Mouse (Mus musculus) CH12.LX (cell line): ENCODE measurements around the gene Fosb. TPM values are rescaled to one million over a fixed set of nuclear protein-coding genes. Genes with fewer than 3 reads are reported as not detected.

ENCODE experiments used
- DNase-seq: peaks from one replicate; pipeline ENCODE4 v3.0.0-alpha.2; 2013; ENCODE audit errors: extremely low read depth
- H3K27ac ChIP-seq: 2 replicates; pipeline ENCODE4 v1.5.1; 2012; ENCODE audit warnings: low read depth, mild to moderate bottlenecking, control low read depth, moderate library complexity; ENCODE audit not compliant: insufficient read depth
- H3K27me3 ChIP-seq: replicated peaks from 2 replicates; pipeline ENCODE3; 2012; ENCODE audit warnings: inconsistent platforms
- H3K36me3 ChIP-seq, 2 experiments: replicated peaks in 1 of 2; 2 replicates each; pipeline versions ENCODE3 to v1.6.1; 2012; ENCODE audit warnings: inconsistent platforms in 1 of 2, low read length in 1 of 2, mild to moderate bottlenecking in 1 of 2, mixed read lengths in 1 of 2, moderate library complexity in 1 of 2; ENCODE audit not compliant: control insufficient read depth in 1 of 2, insufficient read depth in 1 of 2
- H3K4me1 ChIP-seq, 2 experiments: 2 replicates each; pipeline ENCODE4 v1.6.1; 2012; ENCODE audit warnings: inconsistent platforms in 1 of 2, moderate library complexity in 1 of 2; ENCODE audit not compliant: insufficient read depth in 2 of 2, control insufficient read depth in 1 of 2
- H3K4me2 ChIP-seq: 2 replicates; pipeline ENCODE4 v1.6.1; 2012; ENCODE audit warnings: low read depth, mild to moderate bottlenecking, control low read depth; ENCODE audit not compliant: poor library complexity, insufficient read depth, severe bottlenecking
- H3K4me3 ChIP-seq, 3 experiments: fragments of 150-350 bp in 1 of 3; sonication (generic) in 1 of 3; replicated peaks in 1 of 3; 2 replicates each; pipeline versions ENCODE3 to v1.5.1; 2011 to 2012; ENCODE audit warnings: low read depth in 2 of 3, low read length in 2 of 3, mild to moderate bottlenecking in 2 of 3, moderate library complexity in 2 of 3, control low read depth in 1 of 3, improper control_type of control experiment in 1 of 3, inconsistent platforms in 1 of 3, mixed read lengths in 1 of 3; ENCODE audit not compliant: poor library complexity in 1 of 3
- H3K79me2 ChIP-seq: replicated peaks from 2 replicates; pipeline ENCODE4 v1.6.1; 2012; ENCODE audit warnings: mild to moderate bottlenecking, moderate library complexity; ENCODE audit not compliant: control insufficient read depth, poor library complexity, insufficient read depth, severe bottlenecking; ENCODE audit errors: extremely low read depth
- H3K9ac ChIP-seq: 2 replicates; pipeline ENCODE4 v1.6.1; 2012; ENCODE audit warnings: low read depth, mild to moderate bottlenecking, control low read depth, moderate library complexity; ENCODE audit not compliant: insufficient read depth
- H3K9me3 ChIP-seq: replicated peaks from 2 replicates; pipeline ENCODE3; 2012; ENCODE audit warnings: low read length, inconsistent platforms, mixed read lengths
- BHLHE40 ChIP-seq: IDR thresholded peaks from 2 replicates; pipeline ENCODE4 v1.6.1; 2011; ENCODE audit warnings: mild to moderate bottlenecking, low read depth, low read length, improper control_type of control experiment
- CHD2 ChIP-seq: IDR thresholded peaks from 2 replicates; pipeline ENCODE4 v1.6.1; 2011; ENCODE audit warnings: low read length, improper control_type of control experiment
- CTCF ChIP-seq, 2 experiments: IDR thresholded peaks in 1 of 2; conservative IDR thresholded peaks in 1 of 2; 2 replicates each; pipeline ENCODE4 v1.5.1; 2011 to 2012; ENCODE audit warnings: low read depth in 2 of 2, low read length in 2 of 2, improper control_type of control experiment in 1 of 2, inconsistent platforms in 1 of 2, mild to moderate bottlenecking in 1 of 2, moderate library complexity in 1 of 2
- E2F4 ChIP-seq: IDR thresholded peaks from 2 replicates; pipeline ENCODE4 v1.6.1; 2011; ENCODE audit warnings: low read depth, low read length, improper control_type of control experiment; ENCODE audit not compliant: insufficient replicate concordance
- ELF1 ChIP-seq: IDR thresholded peaks from 2 replicates; pipeline ENCODE4 v1.6.1; 2014; ENCODE audit warnings: low read depth, mild to moderate bottlenecking, inconsistent platforms, low read length, improper control_type of control experiment
- EP300 ChIP-seq: IDR thresholded peaks from 2 replicates; pipeline ENCODE4 v1.6.1; 2011; ENCODE audit warnings: low read length, improper control_type of control experiment
- ETS1 ChIP-seq: conservative IDR thresholded peaks from 2 replicates; pipeline ENCODE4 v1.6.1; 2012; ENCODE audit warnings: low read depth, mild to moderate bottlenecking, inconsistent platforms, low read length, improper control_type of control experiment, moderate library complexity
- GABPA ChIP-seq: IDR thresholded peaks from 2 replicates; pipeline ENCODE4 v1.6.1; 2012; ENCODE audit warnings: low read depth, low read length, improper control_type of control experiment, inconsistent platforms; ENCODE audit not compliant: insufficient replicate concordance
- HCFC1 ChIP-seq: IDR thresholded peaks from 2 replicates; pipeline ENCODE4 v1.6.1; 2012; ENCODE audit warnings: low read depth, mild to moderate bottlenecking, inconsistent platforms, low read length, improper control_type of control experiment
- JUN ChIP-seq: IDR thresholded peaks from 2 replicates; pipeline ENCODE4 v1.6.1; 2011; ENCODE audit warnings: low read depth, mild to moderate bottlenecking, low read length, improper control_type of control experiment, moderate library complexity; ENCODE audit not compliant: insufficient read depth
- JUND ChIP-seq: conservative IDR thresholded peaks from 2 replicates; pipeline ENCODE4 v1.6.1; 2011; ENCODE audit warnings: low read depth, low read length, improper control_type of control experiment
- KAT2A ChIP-seq: IDR thresholded peaks from 2 replicates; pipeline ENCODE4 v1.6.1; 2012; ENCODE audit warnings: low read length, improper control_type of control experiment, inconsistent platforms; ENCODE audit not compliant: insufficient replicate concordance
- MAFK ChIP-seq: IDR thresholded peaks from 2 replicates; pipeline ENCODE4 v1.6.1; 2011; ENCODE audit warnings: low read length, improper control_type of control experiment; ENCODE audit not compliant: insufficient replicate concordance
- MAZ ChIP-seq: IDR thresholded peaks from 2 replicates; pipeline ENCODE4 v1.6.1; 2012; ENCODE audit warnings: low read depth, mild to moderate bottlenecking, inconsistent platforms, low read length, improper control_type of control experiment, moderate library complexity
- MEF2A ChIP-seq: IDR thresholded peaks from 2 replicates; pipeline ENCODE4 v1.6.1; 2014; ENCODE audit warnings: low read depth, mild to moderate bottlenecking, inconsistent platforms, low read length, improper control_type of control experiment, borderline replicate concordance
- MXI1 ChIP-seq: IDR thresholded peaks from 2 replicates; pipeline ENCODE4 v1.6.1; 2011; ENCODE audit warnings: mild to moderate bottlenecking, low read depth, low read length, improper control_type of control experiment
- MYC ChIP-seq: IDR thresholded peaks from 2 replicates; pipeline ENCODE4 v1.6.1; 2011; ENCODE audit warnings: low read depth, mild to moderate bottlenecking, improper control_type of control experiment, low read length
- NRF1 ChIP-seq: IDR thresholded peaks from 2 replicates; pipeline ENCODE4 v1.6.1; 2014; ENCODE audit warnings: low read depth, mild to moderate bottlenecking, inconsistent platforms, low read length, improper control_type of control experiment, moderate library complexity
- PAX5 ChIP-seq: IDR thresholded peaks from 2 replicates; pipeline ENCODE4 v1.6.1; 2012; ENCODE audit warnings: low read length, inconsistent platforms, mixed read lengths
- POLR2A ChIP-seq: IDR thresholded peaks from 2 replicates; pipeline ENCODE4 v1.6.1; 2011; ENCODE audit warnings: low read depth, mild to moderate bottlenecking, improper control_type of control experiment, low read length
- POLR2AphosphoS2 ChIP-seq: IDR thresholded peaks from 2 replicates; pipeline ENCODE4 v1.6.1; 2011; ENCODE audit warnings: low read depth, low read length, improper control_type of control experiment
- RAD21 ChIP-seq: IDR thresholded peaks from 2 replicates; pipeline ENCODE4 v1.6.1; 2011; ENCODE audit warnings: low read depth, mild to moderate bottlenecking, low read length, improper control_type of control experiment, moderate library complexity
- SIN3A ChIP-seq: IDR thresholded peaks from 2 replicates; pipeline ENCODE4 v1.6.1; 2012; ENCODE audit warnings: low read length, improper control_type of control experiment, inconsistent platforms
- SMC3 ChIP-seq: IDR thresholded peaks from 2 replicates; pipeline ENCODE4 v1.6.1; 2011; ENCODE audit warnings: low read depth, low read length, improper control_type of control experiment
- TBP ChIP-seq: conservative IDR thresholded peaks from 2 replicates; pipeline ENCODE4 v1.6.1; 2011; ENCODE audit warnings: low read depth, low read length, improper control_type of control experiment
- TCF12 ChIP-seq: IDR thresholded peaks from 2 replicates; pipeline ENCODE4 v1.6.1; 2014; ENCODE audit warnings: low read depth, mild to moderate bottlenecking, inconsistent platforms, low read length, improper control_type of control experiment
- UBTF ChIP-seq: IDR thresholded peaks from 2 replicates; pipeline ENCODE4 v1.6.1; 2012; ENCODE audit warnings: low read depth, mild to moderate bottlenecking, inconsistent platforms, low read length, improper control_type of control experiment, moderate library complexity
- USF2 ChIP-seq: conservative IDR thresholded peaks from 2 replicates; pipeline ENCODE4 v1.6.1; 2011; ENCODE audit warnings: low read depth, low read length, improper control_type of control experiment
- ZC3H11A ChIP-seq: IDR thresholded peaks from 2 replicates; pipeline ENCODE4 v1.6.1; 2012; ENCODE audit warnings: low read depth, mild to moderate bottlenecking, inconsistent platforms, low read length, improper control_type of control experiment
- ZKSCAN1 ChIP-seq: IDR thresholded peaks from 2 replicates; pipeline ENCODE4 v1.6.1; 2012; ENCODE audit warnings: low read depth, inconsistent platforms, low read length, improper control_type of control experiment, borderline replicate concordance
- ZMIZ1 ChIP-seq: IDR thresholded peaks from 2 replicates; pipeline ENCODE4 v1.6.1; 2012; ENCODE audit warnings: low read depth, mild to moderate bottlenecking, inconsistent platforms, low read length, improper control_type of control experiment
- ZNF384 ChIP-seq: IDR thresholded peaks from 2 replicates; pipeline ENCODE4 v1.6.1; 2012; ENCODE audit warnings: low read depth, low read length, improper control_type of control experiment, inconsistent platforms
- dilution Hi-C: fragments of 300-500 bp; cut with MboI; formaldehyde crosslinking; loops from 2 replicates; pipeline ENCODE4 v1.14.3; 2020; ENCODE audit warnings: low sequenced_read_pairs; ENCODE audit not compliant: extremely low pct_unique_long_range_greater_than_20kb, extremely low pct_ligation_motif_present
- in situ Hi-C: fragments of 300-500 bp; cut with MboI; formaldehyde crosslinking; loops from 3 replicates; pipeline ENCODE4 v1.14.3; 2019; ENCODE audit warnings: low sequenced_read_pairs, low pct_ligation_motif_present, low pct_unique_long_range_greater_than_20kb, mixed read lengths
- polyA plus RNA-seq: library from polyadenylated mRNA; unstranded; fragments of >175 nt; gene quantifications from 2 replicates; pipeline ENCODE4 v1.2.1, GENCODE M21; 2012; ENCODE audit warnings: low read depth; ENCODE audit not compliant: insufficient read length
- total RNA-seq, 2 experiments: library from RNA; depleted of rRNA; stranded (reverse); fragments of 300-350 nt in 1 of 2; fragments of >200 nt in 1 of 2; gene quantifications; 2 replicates each; pipeline ENCODE4 v1.2.3; 2012 to 2014

Fosb gene
- total and polyA plus RNA-seq, 3 experiments, result 0.08 to 0.56 TPM; not detected in 1

- Histone ChIP-seq H3K9ac (0 out of 2 replicates have a peak overlapping the region, but pooled peaks have one; percentile 16), H3K9me3 (peaks cover 12% of the 10 kb centered on the region), H3K4me1 (peaks cover 15 to 48% of the 10 kb centered on the region in 2 experiments)
- DNase-seq, result peak; percentile 93
- in situ Hi-C loops, result no loop called here
- dilution Hi-C loops, result no loop called here
- peak; percentile 23; the same call in 1 of the 2 replicates for TF ChIP-seq BHLHE40
- peak; percentile 99 for TF ChIP-seq MXI1
- TF ChIP-seq USF2, result no peak
- no peak for TF ChIP-seq UBTF
- no peak for TF ChIP-seq E2F4
- no peak for TF ChIP-seq ZC3H11A
- no peak for TF ChIP-seq CHD2
- no peak for TF ChIP-seq RAD21
- no peak for TF ChIP-seq MAZ
- no peak for TF ChIP-seq CTCF (conservative IDR thresholded peaks at IDR 0.05 in 1 of 2, IDR thresholded peaks at IDR 0.05 in 1 of 2; ENCODE audit: low read depth in 2 of 2, low read length in 2 of 2)
- TF ChIP-seq POLR2A, result no peak
- no peak for TF ChIP-seq TCF12
- no peak for TF ChIP-seq ZNF384
- TF ChIP-seq JUN, result no peak
- TF ChIP-seq MEF2A, result no peak
- TF ChIP-seq MYC, result no peak
- TF ChIP-seq GABPA, result no peak
- peak; percentile 64 for TF ChIP-seq HCFC1
- no peak for TF ChIP-seq EP300
- no peak for TF ChIP-seq ETS1
- TF ChIP-seq ZKSCAN1, result no peak
- no peak for TF ChIP-seq PAX5
- no peak for TF ChIP-seq SMC3
- TF ChIP-seq JUND, result no peak
- no peak for TF ChIP-seq TBP
- no peak for TF ChIP-seq ZMIZ1
- no peak for TF ChIP-seq POLR2AphosphoS2
- no peak for TF ChIP-seq MAFK
- peak; percentile 75 for TF ChIP-seq ELF1
- TF ChIP-seq KAT2A, result no peak
- peak; percentile 96 for TF ChIP-seq SIN3A
- peak; percentile 66 for TF ChIP-seq NRF1
- TF ChIP-seq, all 38 proteins: peak for 6
- Histone ChIP-seq H3K27ac (no peak overlapping the region), H3K79me2 (no peaks in the 10 kb centered on the region), H3K4me2 (peak overlapping the region; percentile 76), H3K4me3 (peak overlapping the region; percentile 32 to 44 (median 40)), H3K27me3 (peaks cover 92% of the 10 kb centered on the region), H3K36me3 (no peaks in the 10 kb centered on the region)
These were observed 10.1 kb upstream of the Fosb start for GRCm38 (mm10) chr7:19319906-19320305.
